Comparison of ENCODE assay signal across 1 mouse cellular context in the genomic region with DNA sequence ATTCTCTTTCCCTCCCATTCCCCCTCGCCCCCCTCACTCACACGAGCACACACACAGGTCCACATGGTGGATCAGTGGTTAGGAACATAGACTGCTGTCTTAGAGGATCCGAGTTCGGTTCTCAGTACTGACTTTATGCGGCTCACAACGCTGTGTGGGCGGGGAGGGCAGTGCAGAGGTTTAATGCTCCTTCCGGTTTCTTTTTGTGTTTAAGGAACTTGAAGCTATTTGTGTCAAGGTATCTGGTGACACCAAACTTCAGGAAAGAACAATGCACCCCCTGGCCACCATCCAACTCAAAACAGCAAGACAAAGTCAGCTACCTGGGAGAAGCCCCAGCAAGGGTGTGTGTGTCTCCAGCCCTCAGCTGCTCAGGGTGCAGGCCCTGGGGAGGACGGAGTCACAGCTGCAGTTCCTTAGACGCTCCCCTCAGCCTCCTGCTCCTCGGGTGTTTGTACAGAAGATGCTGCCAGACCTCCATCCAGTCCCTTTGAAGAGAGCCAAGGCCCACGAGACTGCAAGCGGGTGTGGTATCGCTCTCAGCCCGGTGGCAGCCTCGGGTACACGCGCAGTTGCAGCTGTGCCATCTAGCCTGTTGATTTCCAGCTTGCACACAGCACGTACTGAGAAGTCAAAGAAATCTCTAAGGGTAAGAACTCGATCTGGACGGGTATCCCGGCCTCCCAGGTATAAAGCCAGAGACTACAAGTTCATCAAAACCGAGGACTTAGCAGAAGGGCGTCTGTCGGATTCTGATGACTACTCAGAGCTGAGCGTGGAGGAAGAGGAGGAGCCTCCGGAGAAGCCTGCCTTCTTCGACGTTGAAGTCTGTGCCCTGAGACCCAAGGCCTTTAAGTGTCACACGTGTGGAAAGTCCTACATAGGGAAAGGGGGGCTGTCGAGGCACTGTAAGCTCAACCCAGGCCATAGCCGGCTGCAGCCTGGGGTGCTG.
TF ChIP-seq lines count a peak whose summit lies in the region.

No protein-coding gene starts in this region.

TF ChIP-seq in CH12.LX, 34 proteins besides CTCF, POLR2A, EP300 and RAD21 (continued from another document):
- TF ChIP-seq SIN3A (IDR thresholded peaks at IDR 0.05; ENCODE audit: low read length) = peak; percentile 74
- no peak for TF ChIP-seq IRF4 (IDR thresholded peaks at IDR 0.05; ENCODE audit: low read depth, low read length)
- no peak for TF ChIP-seq JUN (IDR thresholded peaks at IDR 0.05; ENCODE audit: insufficient read depth, low read depth, low read length)
- 0 out of 2 replicates have a peak, but pooled peaks have one; percentile 18 for TF ChIP-seq MYC (IDR thresholded peaks at IDR 0.05; ENCODE audit: low read depth, low read length)
- TF ChIP-seq POLR2AphosphoS2 (IDR thresholded peaks at IDR 0.05; ENCODE audit: low read depth, low read length) = no peak
- no peak for TF ChIP-seq MAZ (IDR thresholded peaks at IDR 0.05; ENCODE audit: low read depth, low read length)
- TF ChIP-seq MAFK (IDR thresholded peaks at IDR 0.05; ENCODE audit: insufficient replicate concordance, low read length) = no peak
- no peak for TF ChIP-seq ZMIZ1 (IDR thresholded peaks at IDR 0.05; ENCODE audit: low read depth, low read length)
- peak; percentile 77 for TF ChIP-seq ELF1 (IDR thresholded peaks at IDR 0.05; ENCODE audit: low read depth, low read length)
- no peak for TF ChIP-seq CHD1 (IDR thresholded peaks at IDR 0.05; ENCODE audit: low read depth, low read length)
- TF ChIP-seq ZNF384 (IDR thresholded peaks at IDR 0.05; ENCODE audit: low read depth, low read length) = no peak
- TF ChIP-seq USF1 (IDR thresholded peaks at IDR 0.05; ENCODE audit: low read depth, low read length) = no peak
- peak; percentile 64; the same call in 1 of the 2 replicates for TF ChIP-seq NELFE (IDR thresholded peaks at IDR 0.05; ENCODE audit: low read depth, low read length)
- no peak for TF ChIP-seq ZC3H11A (IDR thresholded peaks at IDR 0.05; ENCODE audit: low read depth, low read length)
- peak; percentile 46; the same call in 1 of the 2 replicates for TF ChIP-seq TCF12 (IDR thresholded peaks at IDR 0.05; ENCODE audit: low read depth, low read length)
- 0 out of 2 replicates have a peak, but pooled peaks have one; percentile 10 for TF ChIP-seq MEF2A (IDR thresholded peaks at IDR 0.05; ENCODE audit: borderline replicate concordance, low read depth, low read length)
- no peak for TF ChIP-seq USF2 (conservative IDR thresholded peaks at IDR 0.05; ENCODE audit: low read depth, low read length)
- peak; percentile 87 for TF ChIP-seq MXI1 (IDR thresholded peaks at IDR 0.05; ENCODE audit: low read depth, low read length)
- TF ChIP-seq ETS1 (conservative IDR thresholded peaks at IDR 0.05; ENCODE audit: low read depth, low read length) = no peak
